Mouse (Mus musculus): ENCODE measurements around the gene Ttll5.

The Ttll5 gene

GRCm38 (mm10) chr12:85967812-85968211 is 143.4 kb downstream of the Ttll5 start:
- no peak for DNase-seq (ENCODE audit: low read depth, low spot score)

GRCm38 (mm10) chr12:85968409-85968808 is 143.9 kb downstream of the Ttll5 start:
- no peak for DNase-seq (ENCODE audit: low read depth, low spot score)

- peak; percentile 35 for DNase-seq (ENCODE audit: low read depth, low spot score)
Measured at GRCm38 (mm10) chr12:85969571-85969970, 145.1 kb downstream of the Ttll5 start.

GRCm38 (mm10) chr12:85970191-85970590 is 145.7 kb downstream of the Ttll5 start:
- DNase-seq (ENCODE audit: low read depth, low spot score), result peak; percentile 67

DNA sequence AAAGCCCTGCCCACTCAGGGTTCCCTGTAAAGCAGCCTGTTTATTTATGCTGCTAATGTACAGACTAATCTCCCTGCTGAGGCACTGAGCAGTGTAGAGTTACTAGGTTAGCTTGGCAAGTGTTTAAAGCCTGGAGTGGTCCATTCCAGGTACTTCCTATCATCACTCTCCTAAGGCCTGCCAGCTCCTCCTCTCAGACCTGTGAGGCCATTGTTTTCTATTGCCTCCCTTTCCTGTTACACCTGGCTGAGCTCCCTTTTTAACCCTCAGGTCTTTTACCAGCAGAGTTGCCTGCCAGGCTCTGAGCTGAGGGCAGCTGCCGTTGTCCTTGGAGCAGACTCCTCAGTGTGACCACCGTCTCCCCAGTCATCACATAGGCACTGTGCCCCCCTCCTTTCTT is 146.3 kb downstream of the Ttll5 start:
- DNase-seq (ENCODE audit: low read depth, low spot score), result no peak

- DNase-seq (ENCODE audit: low read depth, low spot score), result no peak
Measured at GRCm38 (mm10) chr12:85971655-85972054, 147.2 kb downstream of the Ttll5 start.

GRCm38 (mm10) chr12:85973526-85973925 is 149.1 kb downstream of the Ttll5 start:
- DNase-seq (ENCODE audit: low read depth, low spot score), result no peak

DNA sequence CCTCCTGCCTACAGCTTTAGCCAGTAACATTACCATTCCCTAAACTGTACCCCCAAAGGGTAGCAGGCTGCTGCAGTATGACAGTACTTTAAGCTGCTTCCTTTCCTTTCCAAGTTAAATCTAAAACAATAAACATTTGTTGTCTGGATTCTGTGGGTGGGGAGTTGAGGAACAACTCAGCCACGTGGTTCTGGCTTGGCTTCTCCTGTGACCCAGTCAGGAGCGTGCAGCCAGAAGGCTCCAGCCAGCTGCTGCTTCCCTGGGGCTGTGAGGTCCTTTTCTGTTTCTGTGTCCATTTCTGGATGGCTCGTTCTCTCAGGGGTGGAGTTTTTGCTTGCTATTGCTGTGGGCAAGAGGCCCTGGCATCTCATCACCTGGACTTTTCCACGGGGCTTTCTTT is 149.6 kb downstream of the Ttll5 start:
- peak; percentile 36 for DNase-seq (ENCODE audit: low read depth, low spot score)

DNA sequence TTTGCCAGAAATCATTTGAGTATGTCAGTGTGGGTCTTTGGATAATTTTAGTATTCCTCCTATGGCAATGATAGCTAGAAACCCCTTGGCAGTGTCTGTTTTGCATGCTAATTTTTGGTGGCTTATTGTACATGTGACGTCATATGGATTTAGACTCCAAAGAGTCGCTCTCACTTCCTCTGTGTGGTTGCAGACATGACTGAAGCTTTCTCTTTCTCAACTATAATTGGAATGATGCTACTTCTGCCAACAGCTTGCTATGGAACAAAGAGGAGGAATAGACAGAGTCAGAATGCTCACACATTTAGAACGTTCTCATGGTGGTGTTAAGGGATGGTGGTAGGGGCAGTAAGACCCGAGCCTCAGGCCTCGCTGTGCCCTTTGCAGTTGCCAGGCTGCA is 155.5 kb downstream of the Ttll5 start:
- no peak for DNase-seq (ENCODE audit: low read depth, low spot score)

- DNase-seq (ENCODE audit: low read depth, low spot score), result no peak
Measured at GRCm38 (mm10) chr12:85985524-85985923, 161.1 kb downstream of the Ttll5 start.

DNA sequence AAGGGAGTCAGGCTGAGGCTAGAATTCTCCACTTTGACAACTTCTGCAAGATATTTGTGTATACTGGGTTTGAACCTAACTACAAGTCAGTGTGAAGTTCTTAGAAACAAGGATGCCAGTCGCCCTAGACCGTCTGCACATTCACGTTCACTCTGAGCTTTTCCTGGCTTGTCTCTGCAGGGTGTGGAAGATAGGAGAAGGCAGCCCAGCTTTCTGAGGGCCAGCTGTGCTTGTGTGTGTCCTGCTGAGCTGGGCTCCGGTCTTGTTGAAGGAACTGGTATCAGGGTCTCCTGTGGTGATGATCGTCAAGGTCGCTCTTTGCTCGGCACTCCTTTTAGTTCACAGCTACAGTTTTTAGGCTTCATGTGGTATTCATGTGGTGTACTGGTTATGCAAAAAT is 161.6 kb downstream of the Ttll5 start:
- DNase-seq (ENCODE audit: low read depth, low spot score), result no peak

DNA sequence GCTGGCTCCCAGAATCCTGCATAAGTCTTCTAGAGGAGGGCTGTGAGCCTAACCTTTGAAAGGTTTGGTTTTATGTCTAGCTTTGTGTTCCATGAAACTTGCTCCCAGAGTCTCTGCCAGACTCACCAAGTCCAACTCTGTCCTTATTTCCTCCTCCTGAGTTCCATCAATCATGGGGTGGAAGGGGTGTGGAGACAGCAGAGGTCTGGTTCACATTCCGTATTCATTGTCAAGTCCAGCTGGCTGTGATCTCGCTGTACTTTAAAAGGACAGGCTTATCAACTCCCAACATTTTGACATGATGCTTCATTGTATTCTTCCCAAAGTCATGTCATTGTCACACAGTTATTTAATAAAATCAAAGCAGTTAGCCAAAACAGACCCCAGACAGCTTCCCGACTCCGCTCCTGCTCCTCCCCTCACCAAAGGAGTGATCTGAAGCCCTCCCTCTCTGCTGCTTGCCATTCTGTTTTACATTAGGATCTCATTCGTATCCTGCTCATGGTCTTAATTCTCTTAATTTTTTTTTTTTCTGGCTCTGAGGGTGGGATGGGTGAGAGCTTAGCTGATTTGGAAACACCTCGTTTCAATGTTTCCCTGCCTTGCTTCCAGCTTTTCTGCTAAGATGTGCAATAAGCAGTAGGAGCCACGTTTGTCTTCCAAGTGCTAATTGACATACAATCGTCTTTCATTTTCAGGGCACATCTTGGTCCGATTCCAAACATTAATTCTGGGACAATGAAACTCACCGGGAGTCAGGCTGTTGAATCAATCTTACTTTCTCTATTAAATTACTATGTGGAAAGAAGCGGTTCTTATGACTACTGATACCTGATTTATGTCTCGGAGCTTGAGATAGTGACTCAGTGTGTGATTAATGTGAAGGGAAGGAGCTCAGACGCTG is 162.3 kb downstream of the Ttll5 start:
- no peak for DNase-seq (ENCODE audit: low read depth, low spot score)

GRCm38 (mm10) chr12:85987444-85987889 is 163.0 kb downstream of the Ttll5 start:
- no peak for DNase-seq (ENCODE audit: low read depth, low spot score)

GRCm38 (mm10) chr12:85988121-85988520 is 163.7 kb downstream of the Ttll5 start:
- no peak for DNase-seq (ENCODE audit: low read depth, low spot score)

- no peak for DNase-seq (ENCODE audit: low read depth, low spot score)
Measured at GRCm38 (mm10) chr12:85988818-85989377, 164.4 kb downstream of the Ttll5 start.

GRCm38 (mm10) chr12:85992013-85992837 is 167.8 kb downstream of the Ttll5 start:
- no peak for DNase-seq (ENCODE audit: low read depth, low spot score)

DNA sequence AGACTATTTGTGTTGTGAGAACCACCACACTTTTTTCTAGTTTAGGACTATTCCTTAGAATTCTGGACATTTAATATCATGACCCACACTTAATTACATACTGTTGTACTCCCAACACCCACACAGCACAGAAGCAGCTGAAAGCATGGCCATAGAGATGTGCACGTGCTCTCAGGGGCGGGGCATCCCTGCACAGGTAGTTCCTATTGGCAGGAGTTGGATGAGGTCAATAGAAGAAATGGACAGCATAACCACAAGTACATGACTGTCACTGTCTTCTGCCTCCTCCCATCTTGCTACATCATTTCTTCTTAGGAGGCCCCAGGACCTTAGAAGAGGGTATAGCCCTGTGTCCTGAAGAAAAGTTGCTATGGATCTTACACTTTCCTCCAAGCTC is 168.4 kb downstream of the Ttll5 start:
- DNase-seq (ENCODE audit: low read depth, low spot score), result no peak

- DNase-seq (ENCODE audit: low read depth, low spot score), result no peak
Measured at GRCm38 (mm10) chr12:85993790-85994360, 169.4 kb downstream of the Ttll5 start.

DNA sequence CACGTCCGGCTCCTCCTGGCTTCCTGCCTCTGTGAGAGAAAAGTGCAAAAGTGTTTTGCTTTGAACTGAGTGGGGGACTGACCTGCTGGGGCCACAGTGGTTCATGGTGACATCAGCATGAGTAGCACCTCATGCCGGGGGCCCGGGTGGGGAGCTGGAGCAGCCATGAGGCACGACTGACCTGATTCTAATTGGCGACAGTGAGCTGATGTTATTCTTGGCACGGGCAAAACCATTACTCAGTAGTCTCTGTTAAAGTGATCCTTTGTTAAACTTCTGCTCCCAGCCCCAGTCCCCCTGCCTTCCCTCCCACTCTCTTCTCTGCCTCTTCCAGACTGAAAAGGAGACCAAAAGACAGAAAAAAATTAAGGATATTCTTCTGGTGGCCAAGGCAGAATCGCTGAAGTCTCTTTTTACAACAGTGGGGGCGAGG is 176.2 kb downstream of the Ttll5 start:
- DNase-seq (ENCODE audit: low read depth, low spot score), result peak; percentile 23

- DNase-seq (ENCODE audit: low read depth, low spot score), result no peak
Measured at GRCm38 (mm10) chr12:86001120-86001655, 176.7 kb downstream of the Ttll5 start.

GRCm38 (mm10) chr12:86004627-86005026 is 180.2 kb downstream of the Ttll5 start:
- no peak for DNase-seq (ENCODE audit: low read depth, low spot score)

GRCm38 (mm10) chr12:86007377-86007776 is 182.9 kb downstream of the Ttll5 start:
- DNase-seq (ENCODE audit: low read depth, low spot score), result no peak

Data from skeletal muscle tissue, adult 2 months (tissue).